In genomic region chr6:119846751-119847517, GRCm38 (mm10) we compare ENCODE assay signal across 8 mouse cellular contexts. TPM values are rescaled to one million over a fixed set of nuclear protein-coding genes. Genes with fewer than 3 reads are reported as not detected.
DNase-seq lines count a peak whose midpoint lies in the region; ATAC-seq and TF ChIP-seq lines count a peak whose summit lies in the region.

No protein-coding gene starts in this region.

- no peak for DNase-seq in heart, adult 8-10 months (ENCODE audit: low spot score)
- DNase-seq in embryonic facial prominence, embryonic 14.5 days (ENCODE audit: low spot score), result no peak
- no peak for DNase-seq in layer of hippocampus, adult 9-10 months (ENCODE audit: low spot score)
- no peak for DNase-seq in ovary, postnatal 14 days (ENCODE audit: low spot score)

- H3K9me3 ChIP-seq in heart, embryonic 15.5 days (replicated peaks), result no peaks in the 10 kb centered on the region
- no peaks in the 10 kb centered on the region for H3K9me3 ChIP-seq in E14TG2a.4 (ENCODE audit: low read length)
- no peaks in the 10 kb centered on the region for H3K9me3 ChIP-seq in embryonic facial prominence, embryonic 14.5 days (ENCODE audit: control insufficient read depth, low read length)
- no peaks in the 10 kb centered on the region for H3K9me3 ChIP-seq in limb, embryonic 15.5 days

- H3K27ac ChIP-seq in heart, embryonic 15.5 days, result no peak overlapping the region
- H3K27ac ChIP-seq in embryonic facial prominence, embryonic 14.5 days (replicated peaks; ENCODE audit: low read depth, low read length), result peak overlapping the region; percentile 97; the same call in 1 of the 2 replicates
- H3K27ac ChIP-seq in limb, embryonic 15.5 days, result peak overlapping the region; percentile 97; the same call in 1 of the 2 replicates

- H3K27me3 ChIP-seq in heart, embryonic 15.5 days, result no peaks in the 10 kb centered on the region
- no peaks in the 10 kb centered on the region for H3K27me3 ChIP-seq in E14TG2a.4 (ENCODE audit: insufficient read depth, low read length)
- no peaks in the 10 kb centered on the region for H3K27me3 ChIP-seq in embryonic facial prominence, embryonic 14.5 days (replicated peaks; ENCODE audit: control insufficient read depth, insufficient read depth, low read length)
- H3K27me3 ChIP-seq in limb, embryonic 15.5 days, result no peaks in the 10 kb centered on the region

- peak overlapping the region; percentile 90 for H3K4me3 ChIP-seq in heart, embryonic 15.5 days
- peak overlapping the region; percentile 93 for H3K4me3 ChIP-seq in E14TG2a.4 (replicated peaks; ENCODE audit: low read length)
- H3K4me3 ChIP-seq in embryonic facial prominence, embryonic 14.5 days (ENCODE audit: low read depth, low read length), result peak overlapping the region; percentile 93
- peak overlapping the region; percentile 93 for H3K4me3 ChIP-seq in limb, embryonic 15.5 days

- no peak for TF ChIP-seq CTCF in E14TG2a.4 (conservative IDR thresholded peaks at IDR 0.05; ENCODE audit: low read length)

- 30% methylated on average over 11 of the region's 11 CpGs for WGBS in heart, embryonic 15.5 days
- WGBS in embryonic facial prominence, embryonic 14.5 days, result 22% methylated on average over 11 of the region's 11 CpGs
- 23% methylated on average over 11 of the region's 11 CpGs for WGBS in limb, embryonic 15.5 days

- H3K9ac ChIP-seq in heart, embryonic 15.5 days, result peak overlapping the region; percentile 93
- H3K9ac ChIP-seq in embryonic facial prominence, embryonic 14.5 days (ENCODE audit: low read depth, low read length), result peak overlapping the region; percentile 89
- H3K9ac ChIP-seq in limb, embryonic 15.5 days, result peak overlapping the region; percentile 78

- H3K4me2 ChIP-seq in heart, embryonic 15.5 days, result peak overlapping the region; percentile 80
- peak overlapping the region; percentile 83 for H3K4me2 ChIP-seq in embryonic facial prominence, embryonic 14.5 days (ENCODE audit: low read depth, low read length)
- H3K4me2 ChIP-seq in limb, embryonic 15.5 days, result peak overlapping the region; percentile 63

- no peak for ATAC-seq in heart, embryonic 15.5 days (replicated peaks; ENCODE audit: insufficient number of reproducible peaks, insufficient read depth, low FRiP score, low read depth)
- no peak for ATAC-seq in embryonic facial prominence, embryonic 14.5 days (ENCODE audit: low read depth)
- ATAC-seq in limb, embryonic 15.5 days (ENCODE audit: insufficient number of reproducible peaks, low FRiP score, low TSS enrichment, low read depth), result no peak
- ATAC-seq in inflammation-experienced regulatory T-cells, adult 6 months, result no peak

- H3K4me1 ChIP-seq in heart, embryonic 15.5 days (replicated peaks), result peaks cover 18% of the 10 kb centered on the region
- peaks cover 24% of the 10 kb centered on the region for H3K4me1 ChIP-seq in E14TG2a.4 (replicated peaks; ENCODE audit: low read depth, low read length)
- H3K4me1 ChIP-seq in embryonic facial prominence, embryonic 14.5 days (ENCODE audit: control insufficient read depth, insufficient read depth, low read length), result peaks cover 11% of the 10 kb centered on the region; the same call in 1 of the 2 replicates
- peaks cover 14% of the 10 kb centered on the region for H3K4me1 ChIP-seq in limb, embryonic 15.5 days

- no peaks in the 10 kb centered on the region for H3K36me3 ChIP-seq in heart, embryonic 15.5 days
- H3K36me3 ChIP-seq in E14TG2a.4 (ENCODE audit: insufficient read depth, low read length), result no peaks in the 10 kb centered on the region
- H3K36me3 ChIP-seq in embryonic facial prominence, embryonic 14.5 days (ENCODE audit: control insufficient read depth, insufficient read depth, low read length), result no peaks in the 10 kb centered on the region
- no peaks in the 10 kb centered on the region for H3K36me3 ChIP-seq in limb, embryonic 15.5 days

RNA-seq across cellular contexts. Expression of gene Erc1, which starts 1.0 kb away (rescaled TPM):
- 13.9 and 15.5 TPM in 2 replicates for polyA plus RNA-seq in heart, embryonic 15.5 days (2015; fragmentation: Nextera tagmentation; extraction: Ambion mirVana)
- 10 to 100 TPM; 39.0 to 46.8 (median 41.1) TPM for total RNA-seq in heart, adult 8-10 months (2022)
- 23.4 and 24.3 TPM in 2 replicates for polyA plus RNA-seq in embryonic facial prominence, embryonic 14.5 days (2014; fragmentation: Nextera tagmentation; extraction: Ambion mirVana)
- polyA plus RNA-seq in limb, embryonic 15.5 days (2015; fragmentation: Nextera tagmentation; extraction: Ambion mirVana), result 19.9 and 22.1 TPM in 2 replicates
- 1 to 10 TPM; 6.8 to 7.8 (median 7.3) TPM for polyA plus RNA-seq in inflammation-experienced regulatory T-cells, adult 6 months (2017; shearing (Covaris generic))

RNA-seq across cellular contexts. Expression of gene Rad52, which starts 55.6 kb away (rescaled TPM):
- 13.8 and 14.5 TPM in 2 replicates for polyA plus RNA-seq in heart, embryonic 15.5 days (2015; fragmentation: Nextera tagmentation; extraction: Ambion mirVana)
- total RNA-seq in heart, adult 8-10 months (2022), result 10 to 100 TPM in 3 of 4 experiments, 1 to 10 TPM in 1; 8.5 to 11.0 (median 10.2) TPM
- 17.2 and 21.6 TPM in 2 replicates for polyA plus RNA-seq in embryonic facial prominence, embryonic 14.5 days (2014; fragmentation: Nextera tagmentation; extraction: Ambion mirVana)
- 20.4 and 23.4 TPM in 2 replicates for polyA plus RNA-seq in limb, embryonic 15.5 days (2015; fragmentation: Nextera tagmentation; extraction: Ambion mirVana)
- 10 to 100 TPM; 32.2 to 59.2 (median 46.8) TPM for polyA plus RNA-seq in inflammation-experienced regulatory T-cells, adult 6 months (2017; shearing (Covaris generic))
